Mouse (Mus musculus): ENCODE measurements around the gene Gdnf. TPM values are rescaled to one million over a fixed set of nuclear protein-coding genes. Genes with fewer than 3 reads are reported as not detected.
A peak's percentile ranks its signal among the peaks of the same experiment; 100 is the strongest.

Gdnf gene
- 0.05 TPM in 1 of 2 replicates, not detected in the other for polyA plus RNA-seq (2014; fragmentation: Nextera tagmentation; extraction: Ambion mirVana)

- Histone ChIP-seq H3K4me2 (peak within 1 kb of the TSS; percentile 98), H3K4me3 (ENCODE audit: low read depth, low read length) (peak within 1 kb of the TSS; percentile 56), H3K4me1 (ENCODE audit: insufficient read depth) (no peaks in the 10 kb centered on the region), H3K27me3 (ENCODE audit: insufficient read depth, low read length) (peaks cover 84% of the 10 kb centered on the region), H3K9ac (peak within 1 kb of the TSS; percentile 48), H3K9me3 (ENCODE audit: low read depth, low read length) (no peaks in the 10 kb centered on the region), H3K27ac (ENCODE audit: low read depth) (0 out of 2 replicates have a peak within 1 kb of the TSS, but pooled peaks have one; percentile 8), H3K36me3 (ENCODE audit: insufficient read depth) (no peaks in the 10 kb centered on the region)
- WGBS = under 1% methylated on average over 70 of the region's 73 CpGs
- no peak for TF ChIP-seq CTCF (IDR thresholded peaks at IDR 0.05; ENCODE audit: low read depth)
- peak; percentile 42 for DNase-seq
- ATAC-seq (ENCODE audit: insufficient read depth) = peak; percentile 67
Measured at GRCm38 (mm10) chr15:7810556-7811252, at the start of gene Gdnf. Gene Gdnf, plus strand, starts transcription at chr15:7810846.

GRCm38 (mm10) chr15:7767166-7767565 is 43.5 kb upstream of the Gdnf start:
- 81% methylated on average over 7 of the region's 7 CpGs for WGBS
- no peak overlapping the region for H3K27ac ChIP-seq (ENCODE audit: low read depth)
- H3K36me3 ChIP-seq (ENCODE audit: insufficient read depth) = no peaks in the 10 kb centered on the region
- no peak overlapping the region for H3K4me2 ChIP-seq
- TF ChIP-seq CTCF (IDR thresholded peaks at IDR 0.05; ENCODE audit: low read depth) = no peak
- no peaks in the 10 kb centered on the region for H3K27me3 ChIP-seq (ENCODE audit: insufficient read depth, low read length)
- H3K4me1 ChIP-seq (ENCODE audit: insufficient read depth) = no peaks in the 10 kb centered on the region
- H3K9me3 ChIP-seq (ENCODE audit: low read depth, low read length) = no peaks in the 10 kb centered on the region
- no peak for ATAC-seq (ENCODE audit: insufficient read depth)
- H3K9ac ChIP-seq = no peak overlapping the region
- H3K4me3 ChIP-seq (ENCODE audit: low read depth, low read length) = no peak overlapping the region
- DNase-seq = no peak

- no peak for TF ChIP-seq CTCF (IDR thresholded peaks at IDR 0.05; ENCODE audit: low read depth)
- H3K36me3 ChIP-seq (ENCODE audit: insufficient read depth) = no peaks in the 10 kb centered on the region
- DNase-seq (no peak), ATAC-seq (ENCODE audit: insufficient read depth) (no peak)
- H3K27me3 ChIP-seq (ENCODE audit: insufficient read depth, low read length) = no peaks in the 10 kb centered on the region
- 83% methylated on average over 8 of the region's 8 CpGs for WGBS
- H3K9me3 ChIP-seq (ENCODE audit: low read depth, low read length) = no peaks in the 10 kb centered on the region
- H3K9ac ChIP-seq = no peak overlapping the region
- H3K4me3 ChIP-seq (ENCODE audit: low read depth, low read length) = no peak overlapping the region
- H3K4me2 ChIP-seq = no peak overlapping the region
- H3K4me1 ChIP-seq (ENCODE audit: insufficient read depth) = no peaks in the 10 kb centered on the region
- H3K27ac ChIP-seq (ENCODE audit: low read depth) = no peak overlapping the region
Measured at GRCm38 (mm10) chr15:7772983-7773382, 37.7 kb upstream of the Gdnf start.

GRCm38 (mm10) chr15:7781517-7781916 is 29.1 kb upstream of the Gdnf start:
- H3K27me3 ChIP-seq (ENCODE audit: insufficient read depth, low read length) = no peaks in the 10 kb centered on the region
- 84% methylated on average over 5 of the region's 5 CpGs for WGBS
- H3K4me1 ChIP-seq (ENCODE audit: insufficient read depth) = no peaks in the 10 kb centered on the region
- H3K36me3 ChIP-seq (ENCODE audit: insufficient read depth) = no peaks in the 10 kb centered on the region
- H3K4me2 ChIP-seq = no peak overlapping the region
- no peak for TF ChIP-seq CTCF (IDR thresholded peaks at IDR 0.05; ENCODE audit: low read depth)
- ATAC-seq (ENCODE audit: insufficient read depth) (no peak), DNase-seq (no peak)
- no peak overlapping the region for H3K9ac ChIP-seq
- H3K27ac ChIP-seq (ENCODE audit: low read depth) = no peak overlapping the region
- no peak overlapping the region for H3K4me3 ChIP-seq (ENCODE audit: low read depth, low read length)
- H3K9me3 ChIP-seq (ENCODE audit: low read depth, low read length) = no peaks in the 10 kb centered on the region

- Histone ChIP-seq H3K27me3 (ENCODE audit: insufficient read depth, low read length) (peaks cover 76% of the 10 kb centered on the region), H3K9me3 (ENCODE audit: low read depth, low read length) (no peaks in the 10 kb centered on the region), H3K4me2 (peak overlapping the region; percentile 98), H3K9ac (peak overlapping the region; percentile 48), H3K4me3 (ENCODE audit: low read depth, low read length) (peak overlapping the region; percentile 56), H3K27ac (ENCODE audit: low read depth) (no peak overlapping the region), H3K36me3 (ENCODE audit: insufficient read depth) (no peaks in the 10 kb centered on the region), H3K4me1 (ENCODE audit: insufficient read depth) (no peaks in the 10 kb centered on the region)
- peak; percentile 56 for DNase-seq
- no peak; the same call in 1 of the 2 replicates for ATAC-seq (ENCODE audit: insufficient read depth)
- under 1% methylated on average over 32 of the region's 32 CpGs for WGBS
- peak; percentile 38 for TF ChIP-seq CTCF (IDR thresholded peaks at IDR 0.05; ENCODE audit: low read depth)
Measured at GRCm38 (mm10) chr15:7809841-7810391, 730 bp upstream of the Gdnf start.

GRCm38 (mm10) chr15:7811253-7811625 is 593 bp downstream of the Gdnf start:
- H3K27ac ChIP-seq (ENCODE audit: low read depth) = no peak overlapping the region
- H3K9ac ChIP-seq = peak overlapping the region; percentile 48; the same call in 1 of the 2 replicates
- H3K9me3 ChIP-seq (ENCODE audit: low read depth, low read length) = no peaks in the 10 kb centered on the region
- no peaks in the 10 kb centered on the region for H3K36me3 ChIP-seq (ENCODE audit: insufficient read depth)
- H3K27me3 ChIP-seq (ENCODE audit: insufficient read depth, low read length) = peaks cover 89% of the 10 kb centered on the region
- no peaks in the 10 kb centered on the region for H3K4me1 ChIP-seq (ENCODE audit: insufficient read depth)
- WGBS = 3% methylated on average over 11 of the region's 11 CpGs
- peak overlapping the region; percentile 56 for H3K4me3 ChIP-seq (ENCODE audit: low read depth, low read length)
- no peak for TF ChIP-seq CTCF (IDR thresholded peaks at IDR 0.05; ENCODE audit: low read depth)
- DNase-seq (peak; percentile 60), ATAC-seq (ENCODE audit: insufficient read depth) (no peak)
- H3K4me2 ChIP-seq = peak overlapping the region; percentile 98
